Mouse (Mus musculus): ENCODE measurements around the gene 1700029H14Rik. TPM values are rescaled to one million over a fixed set of nuclear protein-coding genes. Genes with fewer than 3 reads are reported as not detected.

The 1700029H14Rik gene
- polyA plus RNA-seq, 1 experiment from 2014 or later, result not detected

GRCm38 (mm10) chr8:13538821-13539220, 23.4 kb downstream of the 1700029H14Rik start:
- 60% methylated on average over 6 of the region's 6 CpGs for WGBS

GRCm38 (mm10) chr8:13537102-13537501, 25.2 kb downstream of the 1700029H14Rik start:
- no peak for ATAC-seq (ENCODE audit: low FRiP score)
- Histone ChIP-seq H3K27ac (no peak overlapping the region), H3K36me3 (no peaks in the 10 kb centered on the region), H3K9me3 (replicated peaks) (no peaks in the 10 kb centered on the region), H3K4me3 (no peak overlapping the region), H3K9ac (no peak overlapping the region), H3K27me3 (no peaks in the 10 kb centered on the region), H3K4me1 (no peaks in the 10 kb centered on the region; the same call in 1 of the 2 replicates), H3K4me2 (replicated peaks) (no peak overlapping the region)
- WGBS, result 44% methylated on average over 2 of the region's 2 CpGs

More at GRCm38 (mm10) chr8:13538821-13539220, 23.4 kb downstream of the 1700029H14Rik start:
- Histone ChIP-seq H3K27ac (no peak overlapping the region), H3K9ac (no peak overlapping the region), H3K9me3 (replicated peaks) (no peaks in the 10 kb centered on the region), H3K4me2 (replicated peaks) (no peak overlapping the region), H3K4me1 (no peaks in the 10 kb centered on the region; the same call in 1 of the 2 replicates), H3K36me3 (no peaks in the 10 kb centered on the region), H3K27me3 (no peaks in the 10 kb centered on the region), H3K4me3 (no peak overlapping the region)
- no peak for ATAC-seq (ENCODE audit: low FRiP score)

GRCm38 (mm10) chr8:13533123-13533522, 29.1 kb downstream of the 1700029H14Rik start:
- WGBS, result 85% methylated on average over 8 of the region's 8 CpGs
- H3K4me1 ChIP-seq, result peaks cover 16% of the 10 kb centered on the region
- H3K4me2 ChIP-seq (replicated peaks), result no peak overlapping the region
- H3K9ac ChIP-seq, result no peak overlapping the region
- no peaks in the 10 kb centered on the region for H3K9me3 ChIP-seq (replicated peaks)
- H3K4me3 ChIP-seq, result no peak overlapping the region
- no peak for ATAC-seq (ENCODE audit: low FRiP score)
- H3K27ac ChIP-seq, result no peak overlapping the region
- H3K27me3 ChIP-seq, result no peaks in the 10 kb centered on the region
- H3K36me3 ChIP-seq, result no peaks in the 10 kb centered on the region

- 69% methylated on average over 9 of the region's 9 CpGs for WGBS
- Histone ChIP-seq H3K36me3 (no peaks in the 10 kb centered on the region), H3K27me3 (no peaks in the 10 kb centered on the region), H3K9me3 (replicated peaks) (no peaks in the 10 kb centered on the region; the same call in 1 of the 2 replicates), H3K9ac (no peak overlapping the region), H3K4me2 (replicated peaks) (no peak overlapping the region), H3K4me1 (peaks cover 16% of the 10 kb centered on the region), H3K27ac (no peak overlapping the region), H3K4me3 (no peak overlapping the region)
- ATAC-seq (ENCODE audit: low FRiP score), result no peak
Observed at GRCm38 (mm10) chr8:13531602-13532171, 30.6 kb downstream of the 1700029H14Rik start.

- Histone ChIP-seq H3K36me3 (no peaks in the 10 kb centered on the region), H3K4me2 (replicated peaks) (no peak overlapping the region), H3K4me1 (peaks cover 16% of the 10 kb centered on the region), H3K27me3 (no peaks in the 10 kb centered on the region), H3K27ac (no peak overlapping the region), H3K9me3 (replicated peaks) (no peaks in the 10 kb centered on the region; the same call in 1 of the 2 replicates), H3K9ac (no peak overlapping the region), H3K4me3 (no peak overlapping the region)
- peak; percentile 48; the same call in 1 of the 2 replicates for ATAC-seq (ENCODE audit: low FRiP score)
- WGBS, result 45% methylated on average over 5 of the region's 5 CpGs
Observed at GRCm38 (mm10) chr8:13530941-13531340, 31.3 kb downstream of the 1700029H14Rik start.

- ATAC-seq (ENCODE audit: low FRiP score), result no peak
- Histone ChIP-seq H3K27ac (no peak overlapping the region), H3K4me1 (peaks cover 16% of the 10 kb centered on the region), H3K27me3 (no peaks in the 10 kb centered on the region), H3K4me3 (no peak overlapping the region), H3K9ac (no peak overlapping the region), H3K9me3 (replicated peaks) (no peaks in the 10 kb centered on the region; the same call in 1 of the 2 replicates), H3K4me2 (replicated peaks) (no peak overlapping the region), H3K36me3 (no peaks in the 10 kb centered on the region)
- WGBS, result 88% methylated on average over 3 of the region's 3 CpGs
Observed at GRCm38 (mm10) chr8:13530401-13530800, 31.9 kb downstream of the 1700029H14Rik start.

- H3K36me3 ChIP-seq, result no peaks in the 10 kb centered on the region
- WGBS, result 75% methylated on average over 7 of the region's 7 CpGs
- H3K4me2 ChIP-seq (replicated peaks), result no peak overlapping the region
- no peaks in the 10 kb centered on the region for H3K27me3 ChIP-seq
- H3K9ac ChIP-seq, result no peak overlapping the region
- no peak for ATAC-seq (ENCODE audit: low FRiP score)
- peaks cover 16% of the 10 kb centered on the region for H3K4me1 ChIP-seq
- no peaks in the 10 kb centered on the region; the same call in 1 of the 2 replicates for H3K9me3 ChIP-seq (replicated peaks)
- H3K27ac ChIP-seq, result no peak overlapping the region
- H3K4me3 ChIP-seq, result no peak overlapping the region
Observed at GRCm38 (mm10) chr8:13529891-13530316, 32.4 kb downstream of the 1700029H14Rik start.

GRCm38 (mm10) chr8:13529011-13529840, 33.0 kb downstream of the 1700029H14Rik start:
- WGBS, result 70% methylated on average over 15 of the region's 15 CpGs
- H3K4me1 ChIP-seq, result peaks cover 16% of the 10 kb centered on the region
- H3K9me3 ChIP-seq (replicated peaks), result no peaks in the 10 kb centered on the region; the same call in 1 of the 2 replicates
- no peaks in the 10 kb centered on the region for H3K36me3 ChIP-seq
- ATAC-seq (ENCODE audit: low FRiP score), result no peak
- H3K4me2 ChIP-seq (replicated peaks), result no peak overlapping the region
- no peaks in the 10 kb centered on the region for H3K27me3 ChIP-seq
- H3K4me3 ChIP-seq, result no peak overlapping the region
- no peak overlapping the region for H3K27ac ChIP-seq
- H3K9ac ChIP-seq, result no peak overlapping the region

- Histone ChIP-seq H3K9ac (no peak overlapping the region), H3K4me2 (replicated peaks) (no peak overlapping the region), H3K36me3 (no peaks in the 10 kb centered on the region), H3K4me1 (no peaks in the 10 kb centered on the region; the same call in 1 of the 2 replicates), H3K4me3 (no peak overlapping the region), H3K27me3 (no peaks in the 10 kb centered on the region), H3K27ac (no peak overlapping the region), H3K9me3 (replicated peaks) (no peaks in the 10 kb centered on the region)
- no peak for ATAC-seq (ENCODE audit: low FRiP score)
- 84% methylated on average over 7 of the region's 7 CpGs for WGBS
Observed at GRCm38 (mm10) chr8:13521392-13521791, 40.9 kb downstream of the 1700029H14Rik start.

- no peaks in the 10 kb centered on the region; the same call in 1 of the 2 replicates for H3K4me1 ChIP-seq
- whole genome bisulfite sequencing, result 56% methylated on average over 6 of the region's 6 CpGs
- H3K9me3 ChIP-seq (replicated peaks), result no peaks in the 10 kb centered on the region
- H3K4me3 ChIP-seq, result no peak overlapping the region
- no peaks in the 10 kb centered on the region for H3K27me3 ChIP-seq
- no peak overlapping the region for H3K9ac ChIP-seq
- no peak overlapping the region for H3K4me2 ChIP-seq (replicated peaks)
- no peaks in the 10 kb centered on the region for H3K36me3 ChIP-seq
- H3K27ac ChIP-seq, result no peak overlapping the region
- no peak for ATAC-seq (ENCODE audit: low FRiP score)
Observed at GRCm38 (mm10) chr8:13520349-13520748, 41.9 kb downstream of the 1700029H14Rik start.

- H3K9ac ChIP-seq, result no peak overlapping the region
- no peak overlapping the region for H3K4me3 ChIP-seq
- H3K27ac ChIP-seq, result no peak overlapping the region
- H3K4me1 ChIP-seq, result no peaks in the 10 kb centered on the region; the same call in 1 of the 2 replicates
- H3K36me3 ChIP-seq, result no peaks in the 10 kb centered on the region
- no peak overlapping the region for H3K4me2 ChIP-seq (replicated peaks)
- H3K27me3 ChIP-seq, result no peaks in the 10 kb centered on the region
- no peak for ATAC-seq (ENCODE audit: low FRiP score)
- WGBS, result 89% methylated on average over 9 of the region's 9 CpGs
- H3K9me3 ChIP-seq (replicated peaks), result no peaks in the 10 kb centered on the region
Observed at GRCm38 (mm10) chr8:13519503-13519902, 42.8 kb downstream of the 1700029H14Rik start.

- Histone ChIP-seq H3K4me3 (no peak overlapping the region), H3K9me3 (replicated peaks) (no peaks in the 10 kb centered on the region), H3K36me3 (no peaks in the 10 kb centered on the region), H3K9ac (no peak overlapping the region), H3K4me1 (no peaks in the 10 kb centered on the region), H3K27ac (no peak overlapping the region), H3K4me2 (replicated peaks) (no peak overlapping the region), H3K27me3 (no peaks in the 10 kb centered on the region)
- 93% methylated on average over 6 of the region's 6 CpGs for WGBS
- ATAC-seq (ENCODE audit: low FRiP score), result no peak
Observed at GRCm38 (mm10) chr8:13517284-13517781, 44.9 kb downstream of the 1700029H14Rik start.
